Mouse (Mus musculus) right cerebral cortex, postnatal 25 days (tissue): Measurements from ENCODE around the gene Ecel1.
A peak's percentile ranks its signal among the peaks of the same experiment; 100 is the strongest.

Source experiments
- DNase-seq: peaks from one replicate; pipeline ENCODE4 v3.0.0; 2022

Ecel1 gene

DNA sequence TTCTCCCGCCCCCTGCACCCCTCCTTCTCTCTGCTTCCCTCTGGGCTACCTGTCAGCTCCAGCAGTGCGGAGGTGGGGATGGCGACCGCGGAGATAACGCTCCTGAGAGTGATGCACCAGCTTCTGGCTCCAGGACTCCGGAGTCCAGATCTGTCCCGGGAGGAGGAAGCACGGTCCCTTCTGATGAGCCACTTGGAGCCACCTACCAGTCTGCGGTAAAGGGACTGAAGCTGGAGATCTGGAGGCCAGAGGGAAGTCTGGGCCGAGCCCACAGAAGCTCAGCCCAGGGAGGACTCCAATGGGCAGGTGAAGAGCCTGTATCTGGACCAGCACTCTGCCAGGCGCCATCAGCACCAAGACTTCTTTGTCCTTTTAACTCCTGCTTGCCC lies at the start of gene Ecel1:
Gene Ecel1 (minus strand): TSS at position 323 of the 389 bp plus-strand sequence.
- no peak for DNase-seq

DNA sequence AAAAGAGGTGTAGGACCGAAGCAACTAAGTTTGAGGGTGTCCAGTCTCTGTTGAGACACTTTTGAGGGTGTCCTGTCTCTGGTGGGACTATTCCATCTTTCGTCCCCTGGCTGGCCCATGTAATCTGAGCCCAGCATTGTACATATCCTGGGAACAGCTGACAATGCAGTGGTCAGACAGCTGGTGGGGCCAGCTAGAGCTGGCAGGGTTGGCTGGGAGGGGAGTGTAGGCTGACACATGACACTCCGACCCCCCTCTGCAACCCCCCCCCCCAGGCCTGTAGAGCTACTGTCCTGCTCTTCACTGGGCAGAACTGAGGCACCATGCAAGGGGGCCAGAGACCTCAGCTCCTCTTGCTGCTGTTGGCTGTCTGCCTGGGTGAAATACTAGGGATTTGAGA lies 49.2 kb upstream of the Ecel1 start:
- no peak for DNase-seq

DNA sequence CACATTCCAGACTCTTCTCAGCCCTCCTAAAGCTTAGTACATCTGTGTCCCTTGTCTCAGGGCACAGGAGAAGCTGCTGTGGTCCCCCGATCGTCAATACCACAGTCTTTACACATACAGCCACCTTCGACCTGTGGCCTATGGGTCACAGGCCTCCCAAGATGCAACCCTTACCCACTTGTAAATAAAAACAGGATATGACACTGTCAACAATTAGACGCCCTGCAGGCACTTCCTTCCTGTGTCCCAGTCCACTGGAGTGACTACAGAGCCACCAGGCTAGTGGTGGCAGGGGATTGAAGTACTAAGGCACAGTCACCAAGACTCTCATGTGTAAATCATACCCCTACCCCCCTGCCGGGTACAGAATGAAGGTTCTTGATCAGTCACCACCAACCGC lies 48.7 kb upstream of the Ecel1 start:
- DNase-seq, result no peak

DNA sequence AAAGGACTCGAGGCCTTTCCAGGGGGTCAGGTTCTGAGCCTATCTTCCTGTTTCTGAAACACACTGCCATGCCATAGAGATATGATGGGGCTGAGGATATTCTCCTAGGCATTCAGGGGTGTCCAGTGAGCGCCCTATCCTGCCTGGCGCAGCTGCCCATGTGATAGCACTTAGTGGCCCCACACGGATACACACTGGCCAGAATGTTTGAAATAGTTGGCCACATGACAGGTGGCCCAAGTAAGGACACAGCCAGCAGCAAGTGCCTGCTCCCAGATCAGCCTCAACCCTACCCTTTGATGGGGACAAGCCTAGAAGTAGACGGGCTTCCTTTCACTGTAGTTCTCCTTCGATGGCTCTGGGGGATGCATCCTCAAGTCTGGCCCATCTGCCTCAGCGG lies 48.1 kb upstream of the Ecel1 start, which contains the start of gene Chrng:
Gene Chrng (plus strand): TSS at position 193 of the 400 bp plus-strand sequence.
- DNase-seq, result no peak

DNA sequence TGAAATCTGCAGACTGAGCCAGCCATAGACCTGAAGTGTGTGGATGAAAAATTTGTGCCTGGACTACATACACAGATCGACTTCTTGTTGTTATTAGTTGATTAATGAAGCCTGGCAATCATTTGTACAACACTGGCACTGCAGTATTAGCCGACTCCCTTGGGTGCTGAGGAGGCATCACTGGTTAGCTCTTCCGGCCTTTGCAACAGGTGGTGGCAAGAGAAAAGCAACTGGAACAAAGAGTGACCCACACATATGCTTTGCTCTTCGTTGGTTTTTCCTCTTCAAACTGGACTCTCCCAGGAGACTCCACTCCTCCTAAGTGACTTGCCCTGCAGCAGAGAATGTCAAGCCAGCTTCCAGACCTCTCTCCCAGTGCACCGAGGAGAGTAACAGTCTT lies 47.5 kb upstream of the Ecel1 start:
- no peak for DNase-seq

DNA sequence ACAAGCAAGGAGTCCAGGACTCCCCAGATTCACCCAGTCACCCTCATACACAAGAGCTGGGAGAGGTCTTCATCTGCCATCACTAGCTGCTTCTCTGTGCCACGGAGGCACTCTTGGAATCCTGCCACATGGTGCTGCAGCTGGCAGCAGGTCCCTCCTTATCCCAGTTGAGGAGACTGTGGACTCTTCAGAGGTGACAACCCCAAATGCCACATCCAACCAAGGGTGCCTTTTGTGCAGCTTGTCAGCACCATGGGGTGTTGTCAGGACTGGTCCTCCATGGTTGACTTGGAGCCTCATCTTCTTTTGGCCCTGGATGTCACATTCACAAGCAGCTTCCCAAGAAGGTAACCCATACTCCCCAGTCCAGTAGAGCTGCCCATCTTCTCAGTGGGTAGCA lies 45.5 kb upstream of the Ecel1 start:
- DNase-seq, result no peak

DNA sequence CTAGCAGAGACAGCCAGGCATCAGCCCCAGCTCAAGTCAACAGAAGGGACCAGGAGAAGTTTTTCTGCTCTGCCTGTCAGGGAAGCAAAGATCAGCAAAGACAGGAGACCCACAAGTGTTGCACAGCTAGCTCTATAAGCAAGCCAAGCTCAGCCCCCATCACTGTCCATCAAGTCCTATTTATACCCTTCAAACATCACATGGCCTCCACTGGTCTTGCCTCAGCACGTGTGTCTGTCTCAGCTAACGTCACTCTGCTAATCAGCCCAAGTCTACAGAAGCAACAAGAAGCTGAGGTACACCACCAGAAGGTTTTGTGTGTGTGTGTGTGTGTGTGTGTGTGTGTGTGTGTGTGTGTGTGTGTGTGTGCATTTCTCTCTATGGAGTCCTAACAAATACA lies 44.5 kb upstream of the Ecel1 start:
- DNase-seq, result no peak

DNA sequence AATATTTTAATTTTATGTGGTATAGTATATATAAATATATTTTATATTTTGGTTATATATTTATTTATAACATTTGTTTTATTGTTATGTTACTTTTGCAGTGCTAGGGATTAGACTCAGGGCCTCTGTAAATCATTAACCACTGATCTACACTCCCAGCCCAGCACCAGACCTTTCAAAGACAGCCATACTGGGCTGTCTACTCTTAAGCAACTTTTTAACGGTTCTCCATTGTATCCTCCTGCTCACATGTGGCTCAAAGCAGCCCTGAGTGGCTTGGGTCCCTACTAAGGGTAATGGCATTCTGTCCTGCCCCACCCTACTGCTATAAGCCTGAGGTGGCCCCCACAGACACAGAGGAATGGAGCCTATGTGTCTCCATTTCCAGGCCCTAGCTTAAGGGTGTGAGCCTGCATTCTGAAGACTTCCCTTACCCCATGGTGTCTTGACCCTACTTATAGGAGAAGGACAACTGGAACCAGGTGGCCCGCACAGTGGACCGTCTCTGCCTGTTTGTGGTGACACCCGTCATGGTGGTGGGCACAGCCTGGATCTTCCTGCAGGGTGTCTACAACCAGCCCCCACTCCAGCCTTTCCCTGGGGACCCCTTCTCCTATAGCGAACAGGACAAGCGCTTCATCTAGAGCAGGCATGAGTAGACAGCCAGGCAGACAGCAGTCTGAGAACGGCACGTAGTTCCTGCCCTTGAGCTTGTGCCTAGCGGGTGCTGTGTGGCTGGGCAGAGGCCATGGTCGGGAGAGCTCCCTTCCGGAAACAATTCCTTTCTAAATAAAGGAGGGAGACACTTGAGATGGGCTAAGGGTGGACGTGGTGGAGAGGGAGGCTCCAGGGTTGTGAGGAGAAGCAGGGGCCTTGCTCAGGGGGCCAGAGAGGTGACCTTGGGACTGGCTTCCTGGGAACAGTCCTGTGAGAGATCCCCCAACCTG lies 42.1 kb upstream of the Ecel1 start:
- no peak for DNase-seq

DNA sequence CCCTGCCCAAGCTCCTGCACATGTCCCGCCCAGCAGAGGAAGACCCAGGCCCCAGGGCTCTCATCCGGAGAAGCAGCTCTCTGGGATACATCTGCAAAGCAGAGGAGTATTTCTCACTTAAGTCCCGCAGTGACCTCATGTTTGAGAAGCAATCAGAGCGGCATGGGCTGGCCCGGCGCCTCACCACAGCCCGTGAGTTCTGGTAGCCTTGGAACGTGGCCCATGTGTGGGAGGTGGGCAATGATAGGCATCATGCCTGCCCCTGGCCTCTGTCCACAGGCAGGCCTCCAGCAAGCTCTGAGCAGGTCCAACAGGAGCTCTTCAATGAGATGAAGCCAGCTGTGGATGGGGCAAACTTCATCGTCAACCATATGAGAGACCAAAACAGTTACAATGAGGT lies 41.0 kb upstream of the Ecel1 start:
- no peak for DNase-seq

DNA sequence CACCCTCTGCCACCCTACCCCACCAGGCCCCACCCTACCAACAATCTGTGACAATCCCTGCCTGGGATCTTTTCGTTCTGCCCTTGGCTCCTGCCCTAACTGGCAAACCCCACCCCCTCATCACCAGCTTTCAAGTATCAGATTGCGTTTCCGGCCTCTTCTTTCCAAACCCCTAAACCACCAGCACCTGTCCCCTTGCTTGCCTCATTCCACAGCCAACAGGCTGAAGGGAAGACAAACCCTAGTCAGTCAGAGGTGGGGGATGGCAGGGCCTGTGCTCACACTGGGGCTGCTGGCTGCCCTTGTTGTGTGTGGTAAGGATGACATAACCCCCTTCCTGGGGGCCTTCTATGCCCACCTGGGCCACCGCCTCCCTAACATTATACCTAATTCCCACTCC lies 34.1 kb upstream of the Ecel1 start, which contains the start of gene Chrnd:
Gene Chrnd (plus strand): TSS at position 179 of the 400 bp plus-strand sequence.
- DNase-seq, result no peak

DNA sequence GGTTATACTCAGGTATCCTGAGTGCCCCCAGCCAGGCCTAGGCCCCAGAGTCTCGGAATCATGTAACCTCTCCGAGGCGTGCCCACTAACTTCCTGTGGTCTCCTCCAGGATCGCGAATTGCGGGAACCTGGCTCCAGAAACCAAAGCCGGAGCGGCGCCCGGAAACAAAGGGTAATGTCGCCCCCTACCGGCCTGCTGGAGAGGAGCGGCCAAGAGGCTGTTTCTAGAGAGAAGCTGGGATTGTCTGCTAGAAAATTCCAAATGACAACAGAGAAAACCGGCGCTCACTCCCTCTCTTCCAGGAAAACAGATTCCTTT lies 30.7 kb upstream of the Ecel1 start:
- DNase-seq, result peak; percentile 74

DNA sequence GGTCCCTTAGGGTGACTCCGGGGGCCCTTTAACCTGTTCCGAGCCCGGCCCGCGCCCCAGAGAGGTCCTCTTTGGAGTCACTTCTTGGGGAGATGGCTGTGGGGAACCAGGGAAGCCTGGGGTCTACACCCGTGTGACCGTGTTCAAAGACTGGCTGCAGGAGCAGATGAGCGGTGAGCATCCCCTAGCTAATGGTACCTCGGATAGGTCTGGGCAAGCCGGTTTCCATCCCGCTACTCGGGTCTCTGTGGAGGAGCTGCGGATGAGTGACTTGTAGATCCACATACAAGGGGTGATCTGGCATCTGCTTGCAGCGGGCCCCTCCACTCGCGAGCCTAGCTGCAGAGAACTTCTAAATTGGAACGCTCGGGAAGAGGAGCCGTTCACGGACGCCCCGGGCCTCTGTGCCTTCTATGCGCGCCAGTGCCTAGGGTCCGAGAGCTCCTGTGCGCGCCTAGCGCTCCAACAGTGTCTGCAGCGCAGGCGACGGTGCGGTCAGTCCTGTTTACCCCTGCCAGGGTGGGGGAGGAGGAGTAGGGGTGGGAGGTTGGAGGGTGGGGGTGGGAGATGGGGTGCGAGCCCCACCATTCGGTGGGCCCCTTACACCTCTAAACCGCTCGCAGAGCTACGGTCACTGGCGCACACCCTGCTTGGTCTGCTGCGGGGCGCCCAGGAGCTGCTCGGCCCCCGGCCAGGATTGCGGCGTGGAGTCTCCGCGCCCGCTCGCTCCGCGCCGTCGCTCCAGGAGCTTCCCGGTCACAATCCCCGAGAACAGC lies 30.1 kb upstream of the Ecel1 start:
- DNase-seq, result no peak

DNA sequence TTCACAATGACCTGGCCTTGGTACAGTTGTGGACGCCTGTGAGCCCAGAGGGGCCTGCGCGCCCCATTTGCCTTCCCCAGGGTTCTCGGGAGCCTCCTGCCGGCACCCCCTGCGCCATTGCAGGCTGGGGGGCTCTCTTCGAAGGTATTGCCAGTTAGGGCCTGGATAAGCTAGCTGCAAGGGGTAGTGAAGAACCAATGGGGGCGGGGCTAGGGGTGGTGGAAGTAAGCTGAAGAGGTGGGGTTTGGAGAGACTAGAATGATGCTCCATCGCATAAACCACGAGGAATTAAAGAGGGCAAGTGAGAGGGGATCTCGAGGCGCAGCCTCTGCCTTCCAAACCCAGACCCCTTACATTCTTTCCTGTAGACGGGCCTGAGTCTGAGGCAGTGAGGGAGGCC lies 29.2 kb upstream of the Ecel1 start:
- no peak for DNase-seq

DNA sequence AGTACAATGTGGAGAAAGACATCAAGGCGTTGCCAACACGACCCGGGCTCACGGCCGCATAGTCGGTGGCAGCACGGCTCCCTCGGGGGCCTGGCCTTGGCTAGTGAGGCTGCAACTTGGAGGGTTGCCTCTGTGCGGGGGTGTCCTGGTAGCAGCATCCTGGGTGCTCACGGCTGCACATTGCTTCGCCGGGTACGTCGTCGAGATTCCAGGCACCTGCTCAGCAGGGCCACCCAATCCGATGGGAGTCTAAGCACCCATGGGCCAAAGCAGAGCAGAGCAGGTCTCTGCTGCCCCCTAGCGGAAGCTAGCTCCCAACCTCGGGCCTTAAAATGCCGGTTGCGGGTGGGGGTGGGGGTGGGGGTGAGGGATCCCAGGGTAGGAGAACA lies 28.4 kb upstream of the Ecel1 start:
- peak; percentile 68 for DNase-seq

DNA sequence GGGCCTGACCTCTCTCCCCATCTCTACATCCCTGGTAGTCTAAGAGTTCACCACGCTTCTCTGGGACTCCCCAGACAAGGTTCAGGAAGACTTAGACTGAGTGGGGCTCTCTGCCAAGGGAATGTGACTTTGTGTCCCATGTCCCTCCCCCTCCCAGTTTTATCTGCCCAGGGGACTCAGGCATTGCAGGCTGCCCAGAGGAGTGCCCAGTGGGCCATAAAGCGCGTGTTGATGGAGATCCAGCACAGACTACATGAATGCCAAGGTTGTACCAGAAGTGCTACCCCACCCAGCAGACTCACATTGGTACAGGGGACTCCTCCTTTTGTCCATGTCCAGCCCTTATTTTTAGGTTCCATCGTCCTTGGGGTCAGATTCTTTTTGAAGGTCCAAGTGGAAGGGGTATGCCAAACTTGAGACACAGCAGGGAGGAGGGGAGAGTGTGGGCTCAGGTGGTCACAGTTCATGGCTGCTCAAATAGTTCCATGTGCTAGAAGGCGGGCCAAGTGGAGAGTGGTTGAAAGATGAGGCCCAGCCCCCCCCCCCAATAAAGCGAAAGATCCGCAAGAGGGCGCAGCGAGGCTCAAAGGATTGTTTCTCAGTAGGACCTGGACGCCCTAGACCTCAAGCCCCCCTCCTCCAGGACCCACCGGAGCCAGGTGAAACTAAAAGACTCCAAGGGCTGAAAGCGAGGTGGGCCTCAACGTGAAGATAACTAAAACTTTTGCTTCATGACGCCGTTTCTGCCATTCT lies 27.9 kb upstream of the Ecel1 start:
- DNase-seq, result no peak

DNA sequence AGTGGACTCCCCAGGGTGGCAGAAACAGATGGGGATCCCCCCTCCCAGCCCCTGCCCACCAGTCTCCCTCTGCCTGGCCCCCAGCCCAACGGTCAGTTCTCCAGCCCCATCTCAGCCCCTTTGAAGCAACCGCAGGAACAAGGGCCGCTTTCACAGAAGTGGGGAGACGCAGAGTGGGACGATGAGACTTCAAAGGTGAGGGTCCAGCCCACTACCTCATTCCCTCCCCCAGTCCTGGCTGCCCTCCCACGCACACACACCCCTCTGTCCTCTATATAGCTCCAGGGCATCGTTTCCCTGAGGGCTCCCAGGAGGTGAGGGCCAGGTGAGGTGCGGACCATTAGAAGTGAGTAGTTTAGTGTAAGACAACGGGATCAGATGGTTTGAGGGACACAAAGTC lies 26.7 kb upstream of the Ecel1 start, which contains the start of gene Prss56:
Gene Prss56 (plus strand): TSS at position 301 of the 400 bp plus-strand sequence.
- DNase-seq, result no peak

DNA sequence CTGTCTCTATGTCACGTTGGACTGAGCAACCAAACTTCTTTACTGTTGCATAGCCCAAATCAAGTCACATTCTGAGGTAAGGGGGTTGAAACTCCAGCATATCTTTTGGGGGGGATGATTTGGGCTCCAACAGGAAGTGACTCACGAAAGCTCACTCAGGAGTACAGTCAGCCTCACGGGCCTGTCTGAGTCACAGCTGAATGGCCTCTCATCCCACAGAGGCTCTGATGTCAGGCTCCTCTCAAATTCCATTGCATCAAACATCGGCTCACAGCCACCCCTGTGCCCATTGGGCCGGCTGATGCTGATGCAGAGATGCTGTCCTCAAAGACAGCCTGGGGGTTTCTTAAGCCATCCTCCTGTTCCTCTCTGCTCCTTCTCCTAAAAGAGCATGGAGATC lies 24.6 kb upstream of the Ecel1 start:
- no peak for DNase-seq

DNA sequence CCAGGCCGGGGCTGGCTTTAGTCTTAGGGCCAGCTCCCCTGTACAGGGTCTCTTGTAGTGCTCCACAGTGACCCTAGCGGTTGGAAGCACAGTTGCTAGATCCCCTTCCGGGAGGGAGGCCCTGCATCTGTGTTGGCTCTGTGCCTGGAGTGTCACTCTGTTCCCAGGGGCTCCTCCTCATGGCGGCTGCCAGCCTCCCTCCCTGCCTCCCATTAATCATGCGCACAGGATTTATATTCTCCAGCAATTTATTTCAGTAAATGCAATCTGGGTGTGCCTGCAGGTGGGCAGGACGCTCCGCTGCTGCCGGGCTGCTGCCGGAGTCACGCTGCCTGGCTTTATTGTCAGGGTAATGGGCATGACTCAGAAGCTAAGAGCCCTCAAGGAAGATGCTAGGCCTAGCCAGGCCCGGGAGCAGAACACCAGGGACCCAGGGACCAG lies 19.6 kb upstream of the Ecel1 start:
- peak; percentile 51 for DNase-seq

DNA sequence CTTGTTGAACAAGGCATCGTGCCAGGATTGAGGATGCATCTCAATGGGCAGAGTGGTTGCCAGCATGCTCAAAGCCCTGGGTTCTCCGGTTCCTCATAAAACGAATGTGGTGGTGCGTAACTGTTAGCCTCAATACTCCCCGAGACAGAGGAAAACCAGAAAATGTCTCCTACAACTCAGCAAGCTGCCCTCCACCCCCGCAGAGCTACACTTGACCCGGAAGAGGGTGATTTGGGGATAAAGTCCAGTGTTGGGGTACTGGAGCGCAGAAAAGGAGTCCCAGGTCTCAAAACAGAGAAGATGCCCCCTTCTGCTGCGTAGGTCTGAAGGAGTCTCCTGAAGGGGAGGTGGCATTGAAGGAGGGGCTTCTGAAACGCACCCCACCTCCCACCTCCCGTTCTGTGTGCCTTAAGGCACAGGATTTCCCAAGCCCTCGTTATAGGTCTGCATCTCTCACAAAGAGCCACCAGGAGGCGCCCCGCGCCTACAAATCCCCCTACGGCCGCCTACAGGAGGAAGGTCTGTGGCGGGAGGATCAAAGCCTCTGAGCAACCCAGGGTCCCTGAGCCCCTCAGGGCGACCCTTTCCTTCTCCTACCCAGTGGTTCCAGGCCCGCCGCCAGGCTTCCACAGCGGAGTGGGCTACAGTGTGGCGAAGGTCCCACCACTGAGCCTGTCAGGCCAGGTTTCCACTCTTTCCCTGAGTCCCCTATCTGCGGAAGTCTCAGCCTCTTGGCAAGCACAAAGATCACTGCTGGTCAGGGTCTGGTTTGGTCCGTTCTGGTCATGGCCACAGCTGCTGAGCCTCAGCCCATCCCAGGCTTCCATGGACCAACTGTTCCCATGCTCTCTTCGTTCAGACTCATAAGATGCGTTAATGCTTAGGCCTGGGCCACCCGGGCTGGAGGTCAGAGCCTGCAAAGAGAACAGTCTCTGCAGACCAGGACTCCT lies 18.0 kb upstream of the Ecel1 start:
- no peak for DNase-seq

DNA sequence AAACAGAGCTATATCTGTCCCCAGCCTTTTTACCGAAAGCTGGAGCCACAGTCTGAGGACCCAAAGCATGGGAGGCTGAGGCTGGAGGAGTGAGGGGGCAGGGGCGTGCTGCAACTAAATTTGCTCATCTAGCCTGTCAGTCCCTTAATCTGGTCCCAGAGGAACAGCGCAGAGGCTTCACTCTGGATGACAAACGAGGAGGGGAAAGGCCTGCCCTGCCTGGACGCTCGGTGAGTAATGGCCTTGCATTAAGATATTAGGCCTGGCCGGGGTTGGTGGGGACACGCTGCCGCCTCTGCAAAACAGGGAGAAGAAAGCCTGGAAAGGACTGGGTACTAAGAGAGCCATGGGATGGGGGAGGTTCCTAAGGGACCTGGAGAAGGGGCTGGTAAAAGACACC lies 16.0 kb upstream of the Ecel1 start:
- DNase-seq, result no peak

DNA sequence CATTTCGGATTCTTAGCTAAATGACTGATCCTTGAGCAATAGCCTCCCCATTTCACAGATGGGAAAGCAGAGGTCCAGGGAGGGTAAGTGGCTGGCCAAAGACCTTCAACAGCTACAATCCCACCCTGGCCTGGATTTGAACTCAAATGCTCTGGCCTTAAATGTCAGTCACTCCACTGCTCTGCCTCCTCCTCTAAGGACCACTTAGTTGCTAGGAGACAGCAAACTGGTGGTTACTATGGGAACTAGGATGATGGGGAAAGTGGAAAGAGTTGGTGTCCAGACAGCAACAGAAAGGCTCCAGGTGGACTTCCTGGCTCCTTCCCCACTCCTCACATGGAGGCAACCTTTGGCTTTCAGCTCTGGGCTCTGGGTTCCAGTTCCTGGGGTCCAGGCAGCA lies 15.0 kb upstream of the Ecel1 start:
- DNase-seq, result no peak

DNA sequence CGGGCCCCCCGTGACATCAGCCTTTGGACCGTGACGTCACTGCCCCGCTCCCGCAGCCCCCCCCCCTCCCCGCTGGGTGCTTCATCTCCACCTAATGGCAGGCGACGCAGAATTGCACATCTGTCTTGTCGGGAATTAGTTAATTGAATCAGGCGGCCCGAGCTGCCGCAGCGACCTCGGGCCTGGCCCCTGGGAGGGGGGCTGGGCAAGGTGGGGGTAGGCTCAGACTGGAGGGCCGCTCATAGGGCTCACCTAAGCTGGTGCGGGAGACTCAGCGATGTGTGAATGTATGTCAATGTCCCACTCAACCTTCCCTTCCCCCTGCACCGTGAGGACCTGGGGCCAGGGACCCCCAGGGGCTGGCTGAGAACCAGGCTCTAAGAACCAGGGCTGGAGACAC lies 14.1 kb upstream of the Ecel1 start:
- DNase-seq, result no peak
